Mouse (Mus musculus) small intestine, adult 2 months (tissue): ENCODE data around the gene Ccl26. TPM values are rescaled to one million over a fixed set of nuclear protein-coding genes. Genes with fewer than 3 reads are reported as not detected.

Experiments
- H3K27ac ChIP-seq: fragments of 200-500 bp; 2 replicates; pipeline ENCODE4 v1.5.1; 2012; ENCODE audit warnings: low read depth, low read length, control low read depth, inconsistent platforms; ENCODE audit not compliant: insufficient read depth
- H3K27me3 ChIP-seq: fragments of 200-500 bp; 2 replicates; pipeline ENCODE4 v1.6.1; 2012; ENCODE audit warnings: mild to moderate bottlenecking, moderate library complexity, low read length, inconsistent platforms; ENCODE audit not compliant: control insufficient read depth, insufficient read depth
- H3K36me3 ChIP-seq: fragments of 200-500 bp; 2 replicates; pipeline ENCODE4 v1.6.1; 2012; ENCODE audit warnings: mild to moderate bottlenecking, low read length, control low read depth, inconsistent platforms; ENCODE audit not compliant: control insufficient read depth, insufficient read depth
- H3K4me1 ChIP-seq: fragments of 200-500 bp; 2 replicates; pipeline ENCODE4 v1.6.1; 2012; ENCODE audit warnings: low read length, inconsistent platforms, mixed read lengths; ENCODE audit not compliant: control insufficient read depth, insufficient read depth, insufficient read length
- H3K4me3 ChIP-seq: fragments of 200-500 bp; 2 replicates; pipeline ENCODE4 v1.5.1; 2012; ENCODE audit warnings: low read depth, mild to moderate bottlenecking, control low read depth, inconsistent platforms, low read length, moderate library complexity
- CTCF ChIP-seq: fragments of 200-500 bp; IDR thresholded peaks from 2 replicates; pipeline ENCODE4 v1.5.1; 2012; ENCODE audit warnings: low read depth, mild to moderate bottlenecking, control low read depth, inconsistent platforms, low read length, moderate library complexity, mixed read lengths; ENCODE audit not compliant: insufficient replicate concordance, insufficient read length; ENCODE audit errors: extremely low read depth
- POLR2A ChIP-seq: fragments of 200-500 bp; IDR thresholded peaks from 2 replicates; pipeline ENCODE4 v1.6.1; 2012; ENCODE audit warnings: low read depth, mild to moderate bottlenecking, control low read depth, inconsistent platforms, low read length, moderate library complexity
- WGBS: fragments of 180-500 bp; shearing (Covaris S2); methylation state at CpG from one replicate; pipeline ENCODE4 v1.1.7; 2018; 5-methylcytosine and 5-hydroxymethylcytosine counted together
- polyA plus RNA-seq: library from polyadenylated mRNA; depleted of rRNA; stranded (reverse); fragments of >200 nt; gene quantifications from 2 replicates; pipeline ENCODE4 v1.2.3, GENCODE M21; 2012

Ccl26 gene
- polyA plus RNA-seq, 1 experiment = not detected

DNA sequence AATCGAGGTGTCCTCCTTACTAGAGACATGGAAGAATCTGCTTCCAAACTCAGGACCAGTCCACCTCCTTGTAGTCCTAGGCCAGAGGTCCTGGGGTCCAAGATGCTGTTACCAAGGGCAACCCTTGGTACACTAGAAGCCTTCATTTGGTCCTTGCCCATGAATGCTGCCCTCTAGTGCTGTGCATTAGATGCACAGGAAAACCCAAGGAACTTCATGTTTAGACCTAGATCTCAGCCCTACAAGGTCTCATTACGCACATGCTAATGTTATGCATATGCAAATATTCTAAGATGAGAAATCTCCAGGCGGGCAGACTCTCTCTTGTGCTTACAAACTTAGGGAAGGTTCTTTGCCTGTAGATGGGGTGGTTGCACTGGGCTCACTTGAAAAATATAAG, 34.1 kb downstream of the Ccl26 start:
- Histone ChIP-seq H3K4me3 (no peak overlapping the region), H3K4me1 (peaks cover 3% of the 10 kb centered on the region; the same call in 1 of the 2 replicates), H3K27me3 (no peaks in the 10 kb centered on the region), H3K27ac (no peak overlapping the region), H3K36me3 (no peaks in the 10 kb centered on the region)
- 68% methylated on average over 3 of the region's 3 CpGs for WGBS
- no peak for TF ChIP-seq POLR2A
- TF ChIP-seq CTCF = no peak

DNA sequence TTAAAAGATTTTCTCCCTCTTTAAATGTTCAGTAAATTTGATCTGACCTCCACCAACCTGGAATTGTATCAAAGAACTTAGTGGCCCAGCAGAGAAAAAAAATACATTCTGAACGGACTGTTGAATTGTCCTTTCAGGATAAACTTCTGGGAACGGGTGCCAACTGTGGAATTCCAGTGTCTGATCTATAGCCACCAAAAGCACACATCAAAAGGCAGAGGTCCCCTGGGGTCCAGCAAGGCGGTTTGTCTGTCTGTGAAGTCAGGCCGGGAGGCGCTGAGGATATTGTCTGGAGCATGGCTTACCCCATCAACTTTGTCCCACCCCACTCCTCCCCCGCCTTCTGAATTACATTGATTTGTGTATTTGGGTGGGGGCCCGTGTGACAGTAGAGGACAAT, 35.4 kb downstream of the Ccl26 start:
- 56% methylated on average over 7 of the region's 7 CpGs for WGBS
- no peaks in the 10 kb centered on the region for H3K36me3 ChIP-seq
- H3K27me3 ChIP-seq = no peaks in the 10 kb centered on the region
- no peak overlapping the region for H3K4me3 ChIP-seq
- TF ChIP-seq POLR2A = no peak
- no peak for TF ChIP-seq CTCF
- H3K27ac ChIP-seq = no peak overlapping the region
- H3K4me1 ChIP-seq = no peaks in the 10 kb centered on the region

DNA sequence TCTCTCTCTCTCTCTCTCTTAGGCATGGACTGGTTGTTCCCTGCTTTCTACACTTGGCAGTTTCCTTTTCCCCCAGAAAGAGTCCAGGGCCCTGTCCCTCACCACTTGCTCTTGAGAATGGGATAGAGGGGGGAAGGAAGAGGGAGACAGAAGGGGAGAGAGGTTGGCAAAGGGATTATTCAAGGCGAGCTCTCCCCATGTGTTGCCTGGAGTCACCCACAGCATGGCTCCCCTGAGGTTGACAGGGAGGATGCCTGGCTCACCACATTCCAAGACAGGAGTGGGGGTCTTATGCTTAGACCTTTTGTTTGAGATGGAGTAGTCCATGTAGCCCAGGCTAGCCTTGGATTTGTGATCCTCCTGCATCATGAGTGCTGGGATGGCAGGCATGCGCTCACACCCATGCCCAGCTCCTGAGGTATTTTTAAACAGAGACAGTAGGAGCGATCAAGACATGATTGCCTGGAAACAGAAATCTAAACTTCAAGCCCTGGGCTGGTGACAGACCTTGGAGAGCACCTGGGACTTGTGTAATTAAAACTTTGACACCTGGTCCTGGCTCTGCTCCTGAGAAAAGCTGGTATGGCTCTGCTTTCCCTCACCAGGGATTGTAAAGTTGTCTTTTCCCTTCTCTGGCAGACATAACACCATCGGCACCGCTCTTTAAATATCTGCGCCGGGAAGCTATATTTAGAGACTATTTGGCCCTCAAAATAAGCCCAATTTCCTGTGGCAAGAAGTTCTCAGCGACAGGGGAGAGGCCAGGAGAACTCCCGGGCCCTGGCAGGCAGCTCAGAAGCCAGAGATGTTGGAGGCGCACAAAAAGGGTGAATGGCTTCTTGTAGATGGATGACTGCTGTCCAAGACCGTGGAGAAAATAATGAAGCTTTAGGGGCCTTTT, 38.5 kb downstream of the Ccl26 start:
- H3K36me3 ChIP-seq = no peaks in the 10 kb centered on the region
- no peak overlapping the region for H3K4me3 ChIP-seq
- H3K27ac ChIP-seq = peak overlapping the region; percentile 54
- H3K27me3 ChIP-seq = no peaks in the 10 kb centered on the region
- 54% methylated on average over 11 of the region's 11 CpGs for WGBS
- TF ChIP-seq CTCF = no peak
- TF ChIP-seq POLR2A = no peak
- H3K4me1 ChIP-seq = no peaks in the 10 kb centered on the region

DNA sequence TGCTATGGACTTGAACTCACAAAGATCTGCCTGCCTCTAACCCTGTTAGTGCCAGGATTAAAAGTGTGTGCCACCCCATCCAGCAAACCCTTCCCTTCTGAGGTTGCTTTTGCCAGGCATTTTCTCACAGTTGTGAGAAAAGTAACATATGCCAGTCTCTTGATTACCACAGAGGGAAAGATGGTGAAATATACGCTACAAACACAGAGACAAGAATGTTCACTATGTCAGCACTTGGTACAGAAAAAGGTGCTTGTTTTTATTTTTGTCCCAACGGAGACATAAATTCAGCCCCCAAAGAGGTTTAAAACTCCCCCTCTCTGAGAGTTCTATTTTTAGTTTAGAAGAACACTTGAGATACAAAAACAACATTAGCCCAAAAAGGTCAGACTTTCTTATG, 39.3 kb downstream of the Ccl26 start:
- Histone ChIP-seq H3K27ac (peak overlapping the region; percentile 43; the same call in 1 of the 2 replicates), H3K4me1 (no peaks in the 10 kb centered on the region), H3K27me3 (no peaks in the 10 kb centered on the region), H3K36me3 (no peaks in the 10 kb centered on the region), H3K4me3 (no peak overlapping the region)
- TF ChIP-seq POLR2A (no peak), CTCF (no peak)
- WGBS = 74% methylated on average over 2 of the region's 2 CpGs

DNA sequence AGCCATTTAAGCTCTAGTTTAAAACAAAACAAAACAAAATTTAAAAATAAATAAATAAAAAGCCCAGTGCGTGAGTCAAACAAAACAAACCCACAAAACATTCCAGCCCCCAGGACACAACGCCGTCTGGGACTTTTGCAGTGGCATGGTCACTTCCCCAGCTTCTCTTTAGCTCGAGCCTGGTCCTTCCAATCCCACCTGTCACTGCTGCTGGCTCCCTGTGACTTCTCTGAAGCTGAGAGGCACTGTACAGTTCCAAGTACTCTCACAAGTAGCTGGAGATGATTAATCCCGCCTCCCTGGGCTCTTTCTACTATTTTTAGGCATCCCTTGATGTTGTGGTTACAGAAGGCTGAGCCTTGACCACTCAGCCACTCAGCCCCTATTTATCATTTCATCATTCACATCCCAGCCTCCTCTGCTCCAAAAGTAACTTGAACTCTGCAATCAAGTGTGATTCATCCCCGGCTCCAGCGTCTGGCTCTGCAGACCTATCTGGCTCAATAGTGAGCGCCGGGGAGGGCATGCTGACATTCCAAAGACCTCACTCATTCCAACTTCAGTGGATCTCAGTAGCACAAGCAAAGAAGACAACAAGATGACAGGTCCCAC, 41.2 kb downstream of the Ccl26 start:
- Histone ChIP-seq H3K27me3 (no peaks in the 10 kb centered on the region), H3K27ac (peak overlapping the region; percentile 42; the same call in 1 of the 2 replicates), H3K36me3 (no peaks in the 10 kb centered on the region), H3K4me3 (no peak overlapping the region), H3K4me1 (no peaks in the 10 kb centered on the region)
- TF ChIP-seq CTCF (no peak), POLR2A (no peak)
- 69% methylated on average over 9 of the region's 9 CpGs for WGBS

DNA sequence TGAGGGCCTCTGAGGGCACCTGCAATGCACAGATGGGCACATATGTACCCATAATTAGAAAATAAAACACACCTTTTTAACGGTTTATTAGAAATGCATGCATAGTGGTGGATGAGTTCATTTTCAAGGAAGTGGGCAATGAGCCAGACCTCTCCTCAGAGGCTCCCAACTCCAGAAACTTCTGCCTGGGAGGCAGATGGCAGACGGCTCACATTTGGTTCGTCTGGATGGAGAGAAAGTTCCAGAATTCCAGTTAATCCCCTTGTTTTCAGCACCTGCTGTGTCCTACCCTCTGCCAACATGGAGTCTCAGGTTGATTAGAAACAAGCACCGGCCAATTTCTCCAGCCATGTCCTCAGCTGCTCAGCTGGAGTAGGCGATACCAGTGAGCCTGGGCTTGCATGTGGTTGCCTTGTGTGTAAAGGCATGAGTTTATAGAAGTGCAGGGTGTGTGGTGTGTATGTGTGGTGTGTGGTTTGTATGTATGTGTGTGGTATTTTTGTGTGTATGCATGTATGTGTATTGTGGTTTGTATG, 46.0 kb downstream of the Ccl26 start:
- H3K27ac ChIP-seq = no peak overlapping the region
- no peak overlapping the region for H3K4me3 ChIP-seq
- TF ChIP-seq POLR2A = no peak
- no peak for TF ChIP-seq CTCF
- 70% methylated on average over 5 of the region's 5 CpGs for WGBS
- no peaks in the 10 kb centered on the region for H3K36me3 ChIP-seq
- H3K4me1 ChIP-seq = no peaks in the 10 kb centered on the region
- no peaks in the 10 kb centered on the region for H3K27me3 ChIP-seq

DNA sequence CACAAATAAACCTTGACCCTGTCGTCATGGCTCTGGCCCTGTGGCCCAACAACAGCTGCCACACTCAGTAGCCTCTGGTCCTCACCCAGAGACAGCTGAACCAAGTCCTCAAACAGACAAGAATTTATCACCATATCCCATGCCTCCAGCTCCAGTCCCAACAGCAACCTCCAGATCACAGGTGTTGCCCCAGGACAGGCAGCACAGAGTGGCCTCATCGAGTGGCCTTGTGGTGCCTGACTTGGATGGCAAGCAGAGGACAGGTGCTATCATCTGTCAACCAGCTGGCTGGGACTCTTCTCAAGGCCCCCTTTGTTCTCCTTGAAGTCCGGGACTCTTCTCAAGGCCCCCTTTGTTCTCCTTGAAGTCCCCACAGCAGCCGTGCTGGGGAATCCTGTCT, 50.2 kb downstream of the Ccl26 start:
- H3K27me3 ChIP-seq = no peaks in the 10 kb centered on the region
- no peaks in the 10 kb centered on the region for H3K36me3 ChIP-seq
- TF ChIP-seq POLR2A (no peak), CTCF (no peak)
- 54% methylated on average over 4 of the region's 4 CpGs for WGBS
- H3K4me3 ChIP-seq = no peak overlapping the region
- H3K27ac ChIP-seq = no peak overlapping the region
- H3K4me1 ChIP-seq = no peaks in the 10 kb centered on the region
